Comparison of ENCODE assay signal across 11 mouse cellular contexts in genomic region chr11:105508660-105509038, GRCm38 (mm10). TPM values are rescaled to one million over a fixed set of nuclear protein-coding genes. Genes with fewer than 3 reads are reported as not detected.
A peak's percentile ranks its signal among the peaks of the same experiment; 100 is the strongest.
DNase-seq lines count a peak whose midpoint lies in the region; ATAC-seq and TF ChIP-seq lines count a peak whose summit lies in the region.
"Had no signal": no experiment of that assay in that cellular context is flagged by ENCODE, and none has a peak within 500 bp of the region (broad histone marks: within the 10 kb centered on the region; RNA-seq: fewer than 3 reads in every experiment).

No protein-coding gene starts in this region.

- 51% methylated on average over 7 of the region's 7 CpGs for WGBS in forebrain, embryonic 14.5 days
- 78% methylated on average over 7 of the region's 7 CpGs for WGBS in limb, embryonic 12.5 days
- 50% methylated on average over 7 of the region's 7 CpGs for WGBS in neural tube, embryonic 15.5 days

- H3K36me3 ChIP-seq in forebrain, embryonic 14.5 days (ENCODE audit: control insufficient read depth, insufficient read depth, low read length) = no peaks in the 10 kb centered on the region
- no peaks in the 10 kb centered on the region for H3K36me3 ChIP-seq in limb, embryonic 12.5 days
- no peaks in the 10 kb centered on the region for H3K36me3 ChIP-seq in neural tube, embryonic 15.5 days

- no peaks in the 10 kb centered on the region for H3K27me3 ChIP-seq in forebrain, embryonic 14.5 days (replicated peaks; ENCODE audit: control insufficient read depth, insufficient read depth, low read length)
- no peaks in the 10 kb centered on the region for H3K27me3 ChIP-seq in limb, embryonic 12.5 days
- H3K27me3 ChIP-seq in neural tube, embryonic 15.5 days (replicated peaks) = no peaks in the 10 kb centered on the region

- peak; percentile 38 for ATAC-seq in forebrain, embryonic 14.5 days
- ATAC-seq in limb, embryonic 12.5 days (ENCODE audit: insufficient number of reproducible peaks, insufficient read depth, low FRiP score, low TSS enrichment, low read depth) = peak; percentile 37; the same call in 1 of the 2 replicates
- ATAC-seq in neural tube, embryonic 15.5 days (ENCODE audit: low FRiP score) = peak; percentile 57

- no peak overlapping the region for H3K4me3 ChIP-seq in layer of hippocampus, adult 2 months
- H3K4me3 ChIP-seq in forebrain, embryonic 14.5 days (ENCODE audit: low read depth, low read length) = no peak overlapping the region
- H3K4me3 ChIP-seq in limb, embryonic 12.5 days (replicated peaks) = no peak overlapping the region
- H3K4me3 ChIP-seq in neural tube, embryonic 15.5 days (replicated peaks) = no peak overlapping the region
- H3K4me3 ChIP-seq: myocyte had no signal

- no peak overlapping the region for H3K9ac ChIP-seq in forebrain, embryonic 14.5 days (ENCODE audit: low read length)
- H3K9ac ChIP-seq in limb, embryonic 12.5 days (replicated peaks) = no peak overlapping the region
- H3K9ac ChIP-seq in neural tube, embryonic 15.5 days (replicated peaks) = 0 out of 2 replicates have a peak overlapping the region, but pooled peaks have one; percentile 14

- TF ChIP-seq CTCF in layer of hippocampus, adult 2 months (conservative IDR thresholded peaks at IDR 0.05) = no peak

- peak overlapping the region; percentile 30 for H3K4me2 ChIP-seq in forebrain, embryonic 14.5 days (ENCODE audit: low read length)
- H3K4me2 ChIP-seq in limb, embryonic 12.5 days = peak overlapping the region; percentile 25; the same call in 1 of the 2 replicates
- H3K4me2 ChIP-seq in neural tube, embryonic 15.5 days = peak overlapping the region; percentile 45

- no peaks in the 10 kb centered on the region for H3K9me3 ChIP-seq in forebrain, embryonic 14.5 days (replicated peaks; ENCODE audit: control insufficient read depth, low read length)
- no peaks in the 10 kb centered on the region for H3K9me3 ChIP-seq in limb, embryonic 12.5 days
- H3K9me3 ChIP-seq in neural tube, embryonic 15.5 days (replicated peaks) = no peaks in the 10 kb centered on the region

- H3K27ac ChIP-seq in layer of hippocampus, adult 2 months = peak overlapping the region; percentile 89
- peak overlapping the region; percentile 90 for H3K27ac ChIP-seq in forebrain, embryonic 14.5 days (ENCODE audit: low read depth, low read length)
- H3K27ac ChIP-seq in limb, embryonic 12.5 days = no peak overlapping the region
- H3K27ac ChIP-seq in neural tube, embryonic 15.5 days (replicated peaks) = peak overlapping the region; percentile 85

- H3K4me1 ChIP-seq in forebrain, embryonic 14.5 days (ENCODE audit: control insufficient read depth, insufficient read depth, low read length) = peaks cover 24% of the 10 kb centered on the region
- peaks cover 25% of the 10 kb centered on the region for H3K4me1 ChIP-seq in limb, embryonic 12.5 days (replicated peaks)
- peaks cover 42% of the 10 kb centered on the region for H3K4me1 ChIP-seq in neural tube, embryonic 15.5 days

- no peak for DNase-seq in layer of hippocampus, adult 2 months (ENCODE audit: low spot score in 2 of 2)
- no peak for DNase-seq in layer of hippocampus, adult 8-10 months (ENCODE audit: low spot score in 2 of 2)
- DNase-seq in forebrain, embryonic 14.5 days (ENCODE audit: low spot score) = no peak
- no peak for DNase-seq in kidney, adult 18-20 months
- DNase-seq in adrenal gland, postnatal 36 days = no peak
- no peak for DNase-seq in embryo, embryonic 10.5 days (ENCODE audit: low spot score)
- DNase-seq: kidney, postnatal 25 days had no signal

RNA-seq across cellular contexts. Expression of gene March10, which starts 52.1 kb away (rescaled TPM):
- under 1 TPM; 0.79 to 0.87 TPM for total RNA-seq in layer of hippocampus, adult 2 months (2021)
- 1 to 10 TPM in 1 of 4 experiments, under 1 TPM in 3; 0.27 to 1.3 (median 0.91) TPM for total RNA-seq in layer of hippocampus, adult 8-10 months (2022)
- polyA plus RNA-seq in forebrain, embryonic 14.5 days (2014; fragmentation: Nextera tagmentation; extraction: Ambion mirVana) = 0.23 and 0.41 TPM in 2 replicates
- 0.32 TPM in 1 of 2 replicates, not detected in the other for polyA plus RNA-seq in limb, embryonic 12.5 days (2016; fragmentation: Nextera tagmentation; extraction: Ambion mirVana)
- polyA plus RNA-seq in neural tube, embryonic 15.5 days (2015; fragmentation: Nextera tagmentation; extraction: Ambion mirVana) = 0.38 and 0.73 TPM in 2 replicates
- total RNA-seq in adrenal gland, postnatal 36 days (2021) = not detected
- total RNA-seq: hematopoietic stem cell, adult 5-6 weeks had no signal
